Mouse (Mus musculus): ENCODE results near the gene Trem1. TPM values are rescaled to one million over a fixed set of nuclear protein-coding genes. Genes with fewer than 3 reads are reported as not detected.
A peak's percentile ranks its signal among the peaks of the same experiment; 100 is the strongest.

Gene Trem1
- total RNA-seq, 2 experiments from 2014 or later = 0.94 TPM; not detected in 1

DNA sequence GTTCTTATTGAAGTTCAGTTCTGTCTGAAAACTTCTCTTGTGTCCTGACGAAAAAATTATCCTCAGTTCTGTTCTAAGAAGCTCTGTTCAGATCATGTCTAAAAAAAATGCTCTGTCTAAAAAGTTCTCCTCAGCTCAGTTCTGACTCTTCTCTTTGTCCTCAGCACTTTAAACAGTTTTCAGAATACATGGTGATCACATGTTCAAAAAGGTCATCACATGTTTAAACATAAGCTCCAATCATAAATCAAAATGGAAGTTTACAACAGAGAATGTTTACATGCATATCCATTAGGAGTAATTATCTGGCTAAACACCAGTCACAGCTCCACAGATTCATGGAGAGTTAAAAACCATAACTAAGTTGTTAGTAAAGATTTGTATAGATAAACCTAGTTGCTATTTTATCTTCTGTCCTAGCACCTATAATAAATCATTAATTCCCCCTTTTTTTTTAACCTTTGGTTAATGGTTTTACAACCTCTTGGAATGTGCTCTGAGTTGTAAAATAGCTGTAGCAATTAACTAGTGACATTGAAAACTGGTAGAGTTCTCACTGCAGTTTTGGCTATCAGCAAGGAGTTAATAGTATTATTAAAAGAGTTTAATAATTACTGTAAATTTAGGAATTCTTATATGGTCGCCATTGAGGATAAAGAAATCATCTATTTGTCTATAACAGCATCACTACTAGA is 34.2 kb downstream of the Trem1 start:
- no peak for ATAC-seq (replicated peaks; ENCODE audit: low FRiP score, low TSS enrichment, poor library complexity, severe bottlenecking)

DNA sequence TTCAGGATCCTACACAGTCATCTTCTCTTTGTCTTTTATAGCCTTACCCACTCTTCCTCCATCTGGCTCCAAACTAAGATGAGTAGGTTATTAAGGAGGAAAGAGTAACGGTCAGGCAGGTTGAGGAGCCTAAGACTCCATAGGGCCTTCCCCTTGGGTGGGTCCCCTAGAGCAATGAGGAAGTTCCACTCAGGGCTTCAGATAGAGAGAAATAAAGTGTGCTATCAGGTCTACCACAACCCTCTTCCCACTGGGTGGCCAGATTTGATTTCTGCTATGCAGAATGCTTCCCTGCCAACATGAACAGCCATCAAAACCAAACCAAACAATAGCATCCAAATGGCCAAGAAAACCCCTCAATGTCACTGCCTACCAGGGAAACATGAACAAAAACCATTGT is 35.0 kb downstream of the Trem1 start:
- ATAC-seq (replicated peaks; ENCODE audit: low FRiP score, low TSS enrichment, poor library complexity, severe bottlenecking) = no peak

DNA sequence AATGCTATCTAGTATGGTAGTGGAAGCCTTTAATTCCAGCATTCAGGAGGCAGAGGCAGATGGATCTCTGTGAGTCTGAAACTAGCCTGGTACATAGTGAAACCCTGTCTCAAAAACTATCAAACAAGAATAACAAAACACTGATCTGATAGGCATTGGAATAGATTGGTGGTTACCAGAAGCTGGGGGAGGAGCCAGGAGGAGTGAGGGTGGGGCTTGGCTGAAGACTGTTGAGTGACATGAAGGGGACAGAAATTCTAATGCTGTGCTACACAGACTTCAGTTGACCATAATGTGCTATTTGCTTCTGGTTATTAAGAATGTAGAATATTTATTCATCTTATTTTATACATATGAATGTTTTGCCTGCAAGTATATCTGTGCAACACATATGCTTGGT is 35.7 kb downstream of the Trem1 start:
- ATAC-seq (replicated peaks; ENCODE audit: low FRiP score, low TSS enrichment, poor library complexity, severe bottlenecking) = peak; percentile 57; the same call in 1 of the 2 replicates

DNA sequence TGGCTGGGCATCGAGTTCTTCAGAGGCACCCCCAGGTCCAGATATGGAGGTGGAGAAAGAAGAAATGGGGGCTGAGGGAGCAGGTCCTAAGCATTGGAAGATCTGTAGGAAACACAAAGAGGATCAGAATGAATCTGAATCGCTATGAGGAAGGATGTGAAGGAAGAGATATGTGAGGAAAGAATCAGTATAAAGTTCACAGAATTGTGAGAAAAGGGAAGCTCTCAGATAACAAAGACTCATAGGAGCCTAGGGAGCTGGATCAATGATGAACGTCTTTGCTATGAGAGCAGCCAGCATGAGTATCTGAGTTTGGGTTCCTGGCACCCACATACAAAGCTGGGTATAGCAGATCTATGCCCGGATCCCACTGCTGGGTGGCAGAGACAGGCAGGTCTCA is 37.3 kb downstream of the Trem1 start:
- no peak for ATAC-seq (replicated peaks; ENCODE audit: low FRiP score, low TSS enrichment, poor library complexity, severe bottlenecking)

DNA sequence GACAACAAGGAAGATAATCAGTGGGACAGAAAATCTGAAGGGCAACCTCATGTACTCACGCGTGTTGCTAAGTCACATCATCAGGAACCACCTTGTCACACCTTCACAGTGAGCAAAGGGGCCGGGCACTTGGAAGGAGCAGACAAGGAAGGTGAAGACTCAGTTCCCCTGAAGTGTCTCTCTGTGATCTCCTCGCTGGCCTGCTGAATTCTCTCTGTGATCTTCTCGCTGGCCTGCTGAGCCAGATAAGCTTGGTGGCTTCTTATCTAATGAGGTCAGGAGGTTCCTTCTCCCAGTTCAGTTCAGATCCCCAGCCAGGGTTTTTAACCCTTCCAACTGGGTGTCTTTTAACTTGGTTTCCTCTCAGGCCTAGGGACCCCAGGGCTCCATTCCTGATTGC is 39.6 kb downstream of the Trem1 start:
- ATAC-seq (replicated peaks; ENCODE audit: low FRiP score, low TSS enrichment, poor library complexity, severe bottlenecking) = peak; percentile 87

DNA sequence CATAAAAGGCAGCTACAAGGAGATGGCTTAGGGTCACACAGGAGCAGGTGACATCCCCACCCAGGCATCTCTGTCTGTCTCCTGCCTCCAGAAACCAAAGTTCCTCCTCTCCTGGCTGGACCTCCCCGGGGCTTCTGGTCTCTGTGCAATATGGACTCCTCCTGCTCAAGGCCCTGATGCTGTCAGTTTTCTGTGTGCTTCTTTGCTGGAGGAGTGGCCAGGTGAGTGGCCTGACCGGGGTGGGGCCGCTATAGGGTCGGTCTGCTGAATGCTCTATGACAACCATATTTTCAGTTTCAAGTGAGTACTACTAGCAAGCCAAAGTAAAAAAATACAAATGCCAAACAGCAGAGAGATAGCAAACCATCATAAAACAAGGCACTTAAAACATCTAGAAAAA is 40.0 kb downstream of the Trem1 start:
- ATAC-seq (replicated peaks; ENCODE audit: low FRiP score, low TSS enrichment, poor library complexity, severe bottlenecking) = 0 out of 2 replicates have a peak, but pooled peaks have one; percentile 1

DNA sequence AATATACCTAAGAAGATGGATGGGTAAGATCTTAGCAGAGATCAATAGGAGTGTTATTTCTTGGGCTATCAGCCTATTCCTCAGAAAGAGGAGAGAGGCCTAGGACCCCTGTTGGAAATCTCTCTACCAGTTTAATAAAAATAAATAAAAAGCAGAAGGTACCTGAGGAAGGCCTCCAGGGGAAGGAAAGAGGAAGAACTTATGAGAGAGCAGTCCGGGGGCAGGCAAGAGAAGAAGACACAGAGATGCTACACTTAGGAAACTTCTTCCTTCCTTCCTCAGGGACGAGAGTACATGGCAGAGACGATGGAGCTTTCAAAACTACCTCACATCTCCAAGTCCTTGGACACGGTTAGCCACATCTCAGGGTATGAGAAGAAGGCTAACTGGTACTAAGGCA is 41.5 kb downstream of the Trem1 start:
- no peak for ATAC-seq (replicated peaks; ENCODE audit: low FRiP score, low TSS enrichment, poor library complexity, severe bottlenecking)

DNA sequence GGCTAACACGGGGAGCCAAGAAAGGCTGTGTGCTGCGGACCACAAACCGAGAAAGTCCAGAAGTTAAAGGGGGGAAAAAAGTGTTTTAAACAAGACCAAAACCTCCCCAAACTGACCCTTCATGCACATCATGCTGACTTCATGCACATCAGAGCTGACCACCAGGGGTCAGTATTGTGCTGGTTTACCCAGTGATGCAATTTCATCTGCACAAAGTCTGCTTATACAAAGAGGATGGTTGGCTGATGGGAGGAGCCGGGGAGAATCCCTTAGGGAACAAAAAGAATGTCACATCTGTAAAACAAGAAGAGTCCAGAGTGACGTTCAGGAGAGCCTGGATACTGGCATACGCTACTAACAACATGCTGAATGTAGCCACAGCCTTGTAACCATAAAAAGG is 42.3 kb downstream of the Trem1 start:
- ATAC-seq (replicated peaks; ENCODE audit: low FRiP score, low TSS enrichment, poor library complexity, severe bottlenecking) = peak; percentile 58; the same call in 1 of the 2 replicates

DNA sequence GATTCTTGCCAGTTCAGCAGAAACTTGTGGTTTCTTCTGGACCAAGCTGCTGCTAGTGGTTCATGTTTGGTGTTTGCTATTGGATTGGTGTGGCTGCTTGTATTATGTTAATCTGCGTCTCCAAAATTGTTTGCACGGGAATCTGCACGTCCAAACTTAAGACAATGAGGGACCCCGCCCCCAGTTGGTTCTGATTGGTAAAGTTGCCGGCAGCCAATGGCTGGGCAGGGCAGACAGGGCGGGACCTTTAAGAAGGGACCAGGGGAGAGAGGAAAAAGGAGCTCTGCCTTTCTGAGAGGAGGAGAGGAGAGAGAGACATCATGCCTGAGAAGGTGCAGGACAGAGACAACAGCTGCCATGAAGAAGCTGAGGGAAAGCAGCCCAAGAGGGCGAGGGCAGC is 43.2 kb downstream of the Trem1 start:
- no peak for ATAC-seq (replicated peaks; ENCODE audit: low FRiP score, low TSS enrichment, poor library complexity, severe bottlenecking)

DNA sequence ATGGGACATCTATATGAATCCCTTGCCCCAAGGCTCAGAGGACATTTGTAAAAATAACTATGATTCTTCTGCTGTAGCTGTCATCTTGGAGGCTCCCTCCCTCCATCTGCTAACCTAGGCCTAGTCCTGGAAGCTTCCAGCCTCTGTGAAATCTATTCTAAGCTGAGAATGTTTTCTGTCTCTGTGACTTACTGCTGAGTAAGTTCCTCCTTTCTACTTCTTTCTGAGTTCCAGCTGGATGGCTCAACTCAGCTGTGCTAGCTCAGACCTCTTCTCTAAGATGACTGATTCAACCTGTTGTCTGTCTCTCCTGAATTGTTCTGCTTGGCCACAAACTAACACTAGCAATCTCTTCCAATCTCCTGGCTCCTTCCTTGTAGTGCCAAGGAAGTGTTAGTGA is 45.8 kb downstream of the Trem1 start:
- ATAC-seq (replicated peaks; ENCODE audit: low FRiP score, low TSS enrichment, poor library complexity, severe bottlenecking) = no peak

DNA sequence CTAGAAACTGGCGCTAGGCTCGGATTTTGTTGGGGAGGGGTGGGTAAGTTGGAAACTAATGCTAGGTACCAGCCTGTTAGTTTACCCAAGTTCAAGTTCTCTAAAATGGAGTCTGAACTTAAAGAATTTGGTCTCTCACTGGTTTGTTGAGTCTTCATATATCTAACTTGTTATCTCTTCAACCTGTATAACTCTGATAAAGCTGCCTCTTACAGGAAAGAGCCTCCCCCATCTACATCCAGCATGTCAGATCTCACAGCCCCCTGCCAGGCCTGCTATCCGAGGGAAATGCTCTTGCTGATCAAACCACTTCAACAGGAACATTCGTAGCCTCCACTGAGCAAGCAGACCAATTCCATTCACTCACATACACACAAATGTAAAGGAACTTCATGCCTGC is 46.4 kb downstream of the Trem1 start:
- ATAC-seq (replicated peaks; ENCODE audit: low FRiP score, low TSS enrichment, poor library complexity, severe bottlenecking) = no peak

DNA sequence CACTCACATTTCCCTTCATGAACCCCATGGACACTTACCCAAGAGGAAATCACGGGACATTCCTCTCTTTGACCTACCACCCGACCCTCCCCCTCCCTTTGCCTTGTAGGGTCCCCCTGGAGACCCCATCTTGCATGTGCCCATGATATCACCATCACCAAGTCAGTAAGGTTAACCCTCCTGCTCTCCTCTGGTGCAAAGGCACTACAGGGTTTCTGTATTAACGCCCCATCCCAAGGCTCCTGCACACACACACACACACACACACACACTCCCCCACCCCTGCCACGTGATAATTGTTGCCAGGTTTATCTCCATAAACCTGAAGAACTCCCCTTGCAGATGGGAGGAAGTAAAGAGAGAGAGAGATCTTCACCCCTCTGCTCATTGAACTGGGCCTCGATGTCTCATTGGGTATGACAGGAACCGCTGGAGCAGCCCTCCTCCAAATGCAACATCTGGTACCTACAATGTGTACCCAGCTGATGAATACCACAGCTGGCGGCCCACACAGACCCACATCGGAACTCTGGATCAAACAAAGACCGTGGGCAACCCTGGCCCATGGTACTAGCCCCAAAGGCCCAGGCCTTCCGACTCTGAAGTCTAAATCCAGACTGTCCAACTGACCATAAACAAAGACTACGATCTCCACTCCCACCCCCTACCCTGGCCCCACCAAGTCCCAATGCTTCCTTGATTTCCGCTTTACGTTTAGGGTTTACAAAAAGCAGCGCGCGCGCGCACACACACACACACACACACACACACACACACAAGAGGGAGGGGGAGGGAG is 48.6 kb downstream of the Trem1 start:
- peak; percentile 64 for ATAC-seq (replicated peaks; ENCODE audit: low FRiP score, low TSS enrichment, poor library complexity, severe bottlenecking)

DNA sequence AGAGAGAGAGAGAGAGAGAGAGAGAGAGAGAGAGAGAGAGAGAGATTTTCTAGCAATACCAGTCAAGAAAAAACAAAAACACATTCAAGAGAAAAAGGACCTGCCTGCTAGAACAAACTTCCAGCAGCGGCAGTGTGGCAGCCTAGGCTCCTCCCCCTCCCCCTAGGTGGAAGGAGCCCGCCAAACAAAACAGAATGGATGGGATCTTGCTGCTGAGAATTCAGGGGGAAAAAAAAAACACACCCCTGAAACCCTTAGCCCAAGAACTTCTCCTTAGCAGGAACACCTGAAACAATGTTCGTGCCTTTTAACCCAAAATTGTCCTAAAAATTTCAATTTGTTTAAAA is 49.1 kb downstream of the Trem1 start:
- ATAC-seq (replicated peaks; ENCODE audit: low FRiP score, low TSS enrichment, poor library complexity, severe bottlenecking) = peak; percentile 84

DNA sequence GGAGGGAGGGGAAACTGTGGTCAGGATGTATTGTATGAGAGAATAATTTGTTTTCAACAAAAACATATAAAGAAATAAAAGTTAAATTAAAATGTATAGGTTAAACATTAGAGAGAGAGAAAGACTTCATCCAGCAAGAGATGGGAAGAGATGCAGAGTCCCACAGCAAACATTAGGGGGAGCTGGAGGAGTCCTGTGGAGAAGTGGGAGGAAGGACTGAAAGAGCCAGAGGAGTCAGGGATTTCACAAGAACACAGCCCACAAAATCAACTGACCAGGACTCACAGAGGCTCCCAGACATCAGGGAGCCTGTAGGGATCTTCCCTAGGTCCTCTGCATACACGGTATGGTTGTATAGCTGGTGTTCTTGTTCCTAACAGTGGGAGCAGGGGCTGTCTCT is 54.2 kb downstream of the Trem1 start:
- peak; percentile 49; the same call in 1 of the 2 replicates for ATAC-seq (replicated peaks; ENCODE audit: low FRiP score, low TSS enrichment, poor library complexity, severe bottlenecking)

DNA sequence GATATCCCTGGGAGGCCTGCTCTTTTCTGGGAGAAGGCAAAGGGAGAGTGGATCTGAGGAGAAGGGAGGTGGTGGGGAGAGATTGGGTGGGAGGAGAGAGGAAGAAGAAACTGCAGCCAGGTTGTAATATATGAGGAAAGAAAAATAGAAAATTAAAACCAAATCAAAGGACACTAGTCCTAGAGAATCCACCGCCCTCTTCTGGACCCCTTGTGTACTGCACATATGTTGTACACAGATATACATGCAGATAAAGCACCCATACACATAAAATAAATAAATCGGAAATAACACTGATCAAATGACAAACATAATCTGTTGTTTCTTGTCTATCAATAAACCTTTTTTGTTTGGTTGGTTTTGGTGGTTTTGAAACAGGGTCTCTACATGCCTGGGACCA is 54.7 kb downstream of the Trem1 start:
- ATAC-seq (replicated peaks; ENCODE audit: low FRiP score, low TSS enrichment, poor library complexity, severe bottlenecking) = no peak; the same call in 1 of the 2 replicates

DNA sequence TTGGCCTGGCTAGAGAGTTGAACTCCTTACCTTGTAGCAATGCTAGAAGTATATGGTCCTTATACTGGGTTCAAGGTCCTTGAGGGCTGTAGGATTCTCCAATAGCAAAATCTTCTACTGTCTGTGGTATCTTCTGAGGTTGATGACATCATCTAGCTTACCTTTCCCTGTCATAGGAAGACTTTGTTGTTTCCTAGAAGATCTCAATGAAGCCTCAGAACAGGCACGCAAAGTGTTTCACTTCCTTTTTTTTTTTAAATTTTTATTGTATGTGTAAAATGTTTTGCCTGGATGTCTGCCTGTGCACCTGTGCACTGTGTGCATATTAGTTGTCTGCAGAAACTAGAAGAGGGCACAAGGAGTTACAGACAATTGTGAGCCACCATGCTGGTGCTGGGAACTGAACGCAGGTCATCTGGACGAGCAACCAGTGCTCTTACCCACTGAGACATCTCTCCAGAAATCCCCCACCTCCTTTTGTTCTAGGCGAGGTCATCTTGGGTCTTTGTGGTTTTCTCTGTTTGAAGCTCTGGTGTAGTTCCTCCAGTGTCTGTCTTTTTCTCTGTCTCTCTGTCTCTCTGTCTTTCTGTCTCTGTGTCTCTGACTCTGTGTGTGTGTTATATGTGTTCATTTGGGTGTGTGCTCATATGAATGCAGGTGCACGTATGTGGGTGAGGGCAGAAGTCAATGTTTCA is 61.1 kb downstream of the Trem1 start:
- ATAC-seq (replicated peaks; ENCODE audit: low FRiP score, low TSS enrichment, poor library complexity, severe bottlenecking) = no peak

Other genes with a start within 250 kb of the Trem1 start
- not detected in 2 replicates for gene 1700122O11Rik, start 194.5 kb upstream of the Trem1 start, total RNA-seq (2014; fragmentation: Nextera tagmentation)
- not detected in 2 replicates for gene 1700122O11Rik, start 194.5 kb upstream of the Trem1 start, total RNA-seq (2017)
- gene 1700067P10Rik, start 143.4 kb upstream of the Trem1 start, total RNA-seq (2014; fragmentation: Nextera tagmentation) = not detected in 2 replicates
- not detected in 2 replicates for gene 1700067P10Rik, start 143.4 kb upstream of the Trem1 start, total RNA-seq (2017)
- gene 9830107B12Rik, start 86.5 kb upstream of the Trem1 start, total RNA-seq (2014; fragmentation: Nextera tagmentation) = 0.72 TPM in 1 of 2 replicates, not detected in the other
- gene 9830107B12Rik, start 86.5 kb upstream of the Trem1 start, total RNA-seq (2017) = not detected in 2 replicates
- gene A530064D06Rik, start 65.5 kb upstream of the Trem1 start, total RNA-seq (2014; fragmentation: Nextera tagmentation) = not detected in 2 replicates
- gene A530064D06Rik, start 65.5 kb upstream of the Trem1 start, total RNA-seq (2017) = not detected in 2 replicates
- gene Trem3, start 15.0 kb downstream of the Trem1 start, total RNA-seq (2014; fragmentation: Nextera tagmentation) = 3.8 TPM in 1 of 2 replicates, not detected in the other
- gene Trem3, start 15.0 kb downstream of the Trem1 start, total RNA-seq (2017) = 0.84 TPM in 1 of 2 replicates, not detected in the other
- not detected in 2 replicates for gene Treml4, start 31.5 kb downstream of the Trem1 start, total RNA-seq (2014; fragmentation: Nextera tagmentation)
- gene Treml4, start 31.5 kb downstream of the Trem1 start, total RNA-seq (2017) = 0.46 TPM in 1 of 2 replicates, not detected in the other
- 39.3 and 64.8 TPM in 2 replicates for gene Treml2, start 66.7 kb downstream of the Trem1 start, total RNA-seq (2014; fragmentation: Nextera tagmentation)
- gene Treml2, start 66.7 kb downstream of the Trem1 start, total RNA-seq (2017) = 23.7 and 37.2 TPM in 2 replicates
- gene B430306N03Rik, start 83.4 kb downstream of the Trem1 start, total RNA-seq (2014; fragmentation: Nextera tagmentation) = 0.12 TPM in 1 of 2 replicates, not detected in the other
- 0.28 TPM in 1 of 2 replicates, not detected in the other for gene B430306N03Rik, start 83.4 kb downstream of the Trem1 start, total RNA-seq (2017)
- gene Trem2, start 113.6 kb downstream of the Trem1 start, total RNA-seq (2014; fragmentation: Nextera tagmentation) = not detected in 2 replicates
- 0.19 TPM in 1 of 2 replicates, not detected in the other for gene Trem2, start 113.6 kb downstream of the Trem1 start, total RNA-seq (2017)
- 1.0 and 1.7 TPM in 2 replicates for gene Treml1, start 127.1 kb downstream of the Trem1 start, total RNA-seq (2014; fragmentation: Nextera tagmentation)
- 5.2 and 12.9 TPM in 2 replicates for gene Treml1, start 127.1 kb downstream of the Trem1 start, total RNA-seq (2017)
- 89.3 and 113 TPM in 2 replicates for gene Nfya, start 177.1 kb downstream of the Trem1 start, total RNA-seq (2014; fragmentation: Nextera tagmentation)
- 32.8 and 55.7 TPM in 2 replicates for gene Nfya, start 177.1 kb downstream of the Trem1 start, total RNA-seq (2017)
- 56.0 and 61.4 TPM in 2 replicates for gene Oard1, start 177.2 kb downstream of the Trem1 start, total RNA-seq (2014; fragmentation: Nextera tagmentation)
- gene Oard1, start 177.2 kb downstream of the Trem1 start, total RNA-seq (2017) = 76.9 and 90.2 TPM in 2 replicates
- gene Apobec2, start 200.2 kb downstream of the Trem1 start, total RNA-seq (2014; fragmentation: Nextera tagmentation) = 1.7 TPM in 1 of 2 replicates, not detected in the other
- gene Apobec2, start 200.2 kb downstream of the Trem1 start, total RNA-seq (2017) = 0.30 TPM in 1 of 2 replicates, not detected in the other
- gene Tspo2, start 218.8 kb downstream of the Trem1 start, total RNA-seq (2014; fragmentation: Nextera tagmentation) = 192 and 203 TPM in 2 replicates
- gene Tspo2, start 218.8 kb downstream of the Trem1 start, total RNA-seq (2017) = 86.3 and 160 TPM in 2 replicates
- 4.2 and 7.1 TPM in 2 replicates for gene Unc5cl, start 222.1 kb downstream of the Trem1 start, total RNA-seq (2014; fragmentation: Nextera tagmentation)
- gene Unc5cl, start 222.1 kb downstream of the Trem1 start, total RNA-seq (2017) = 5.1 and 5.7 TPM in 2 replicates

All from megakaryocyte-erythroid progenitor cell, adult 5-6 weeks (primary cell).